Mouse (Mus musculus) adrenal gland (tissue): ENCODE measurements around the gene B3gat3.

Experiments
- intact Hi-C: fragments of 180-260 bp; cut with DNase I; formaldehyde crosslinking; loops from one replicate; pipeline ENCODE4 v1.15.1; 2025

B3gat3 gene

GRCm38 (mm10) chr19:8897211-8897864 is 22.8 kb upstream of the B3gat3 start:
- intact Hi-C loops = loop anchor here (5.0 kb wide), 1 partner anchor 40 kb away; no protein-coding TSS in a partner anchor

GRCm38 (mm10) chr19:8897865-8898495 is 22.2 kb upstream of the B3gat3 start, which contains the start of gene Ganab:
Gene Ganab, plus strand, starts transcription at chr19:8898071.
- intact Hi-C loops = loop anchor here (5.0 kb wide), 1 partner anchor 39 kb away; no protein-coding TSS in a partner anchor

GRCm38 (mm10) chr19:8898576-8898975 is 21.6 kb upstream of the B3gat3 start:
- intact Hi-C loops = loop anchor here (5.0 kb wide), 1 partner anchor 39 kb away; no protein-coding TSS in a partner anchor

DNA sequence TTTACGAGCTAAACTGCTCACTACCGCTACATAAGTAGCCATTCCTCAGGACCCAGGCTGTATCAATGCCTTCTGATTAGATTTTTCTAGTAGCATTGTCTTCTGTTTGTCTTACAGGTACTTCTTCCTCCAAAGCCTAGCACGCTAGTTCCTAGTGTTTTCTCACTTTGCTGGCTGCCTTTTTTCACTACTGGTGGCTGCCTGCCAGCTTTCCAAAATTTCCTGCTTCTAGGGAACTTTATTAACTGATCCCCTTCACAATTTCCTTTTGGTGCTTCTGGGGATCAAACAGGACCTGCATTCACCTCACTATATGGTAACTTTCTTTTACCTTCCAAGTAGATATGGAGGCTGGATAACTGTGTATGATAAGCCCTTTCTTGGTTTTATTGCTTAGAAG is 21.1 kb upstream of the B3gat3 start:
- intact Hi-C loops = loop anchor here (5.0 kb wide), 1 partner anchor 38 kb away; no protein-coding TSS in a partner anchor

DNA sequence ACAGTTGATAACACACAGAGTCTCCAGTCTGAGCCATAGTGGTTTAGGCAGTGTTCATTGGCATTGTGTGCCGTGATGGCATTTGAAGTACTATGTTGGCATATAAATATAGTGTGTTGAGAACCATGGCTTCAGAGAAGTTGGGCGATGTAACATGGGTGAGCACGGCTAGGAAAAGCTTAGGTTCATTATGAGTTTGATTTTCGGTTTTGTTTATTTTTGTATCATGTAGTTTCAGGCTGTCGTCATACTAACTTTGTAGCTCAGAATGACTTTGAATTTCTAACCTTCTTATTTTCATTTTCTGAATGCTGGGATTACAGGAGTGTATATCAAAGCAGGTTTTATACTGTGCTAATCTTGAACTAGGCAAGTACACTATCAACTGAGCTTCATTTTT is 16.8 kb upstream of the B3gat3 start:
- intact Hi-C loops = no loop called here

DNA sequence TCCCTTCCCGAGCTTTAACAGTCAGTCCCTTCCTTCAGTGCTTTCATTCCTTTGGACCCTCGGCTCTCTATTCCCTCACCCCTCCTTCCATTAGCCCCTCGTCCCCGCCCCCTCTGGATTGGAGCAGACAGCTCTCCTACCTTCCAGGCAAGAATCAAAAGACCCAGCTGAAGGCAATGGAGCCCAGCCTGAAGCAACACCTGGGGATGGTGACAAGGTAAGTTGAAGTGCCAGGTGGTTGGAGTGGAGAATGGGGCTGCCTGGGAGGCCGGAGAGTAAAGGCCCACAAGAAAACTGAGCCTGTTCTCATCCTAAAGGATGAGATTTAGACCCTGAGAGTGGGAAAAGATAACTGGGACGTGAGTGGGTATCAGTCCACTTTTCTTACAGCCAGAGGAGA is 11.6 kb upstream of the B3gat3 start:
- intact Hi-C loops = loop anchor here (5.0 kb wide), 1 partner anchor 46 kb away; no protein-coding TSS in a partner anchor

- intact Hi-C loops = no loop called here
Observed at GRCm38 (mm10) chr19:8911810-8912209, 8.4 kb upstream of the B3gat3 start.

- intact Hi-C loops = no loop called here
Observed at GRCm38 (mm10) chr19:8914212-8914611, 6.0 kb upstream of the B3gat3 start.

DNA sequence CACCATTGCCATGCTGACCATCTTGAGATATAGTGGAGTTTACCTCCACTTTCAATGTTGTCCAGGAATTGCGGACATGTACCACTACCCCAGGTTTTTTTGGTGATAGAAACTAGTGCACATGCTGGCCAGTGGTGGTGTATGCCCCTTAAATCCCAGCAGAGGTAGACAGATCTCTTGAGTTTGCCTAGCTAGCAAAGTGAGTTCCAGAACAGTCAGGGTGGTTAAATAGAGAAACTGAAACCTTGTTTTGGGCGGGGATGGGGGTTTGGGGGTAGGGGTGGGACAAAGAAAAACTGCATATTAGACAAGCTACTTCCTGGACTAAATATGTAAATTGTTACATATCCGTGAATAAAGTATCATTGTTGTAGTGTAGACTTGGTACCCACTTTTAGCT is 1.2 kb upstream of the B3gat3 start:
- intact Hi-C loops = no loop called here

DNA sequence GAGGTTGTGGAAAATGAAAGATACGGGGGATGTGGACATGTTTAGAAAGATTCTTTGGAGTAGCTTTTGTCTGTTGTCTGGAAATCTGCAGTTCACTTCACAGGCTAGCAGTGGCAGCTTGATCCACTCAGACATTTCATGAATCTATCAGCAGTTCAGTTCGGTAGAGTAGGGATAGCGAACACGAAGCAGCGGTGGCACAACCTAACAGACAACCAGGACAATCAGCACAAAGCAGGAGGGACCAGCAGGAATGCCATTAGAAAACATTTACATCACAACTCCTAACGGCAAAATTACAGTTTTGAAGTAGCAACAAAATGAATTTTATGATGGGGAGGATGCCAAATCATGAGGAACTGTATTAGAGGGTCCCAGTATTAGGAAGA is 496 bp upstream of the B3gat3 start:
- intact Hi-C loops = no loop called here

DNA sequence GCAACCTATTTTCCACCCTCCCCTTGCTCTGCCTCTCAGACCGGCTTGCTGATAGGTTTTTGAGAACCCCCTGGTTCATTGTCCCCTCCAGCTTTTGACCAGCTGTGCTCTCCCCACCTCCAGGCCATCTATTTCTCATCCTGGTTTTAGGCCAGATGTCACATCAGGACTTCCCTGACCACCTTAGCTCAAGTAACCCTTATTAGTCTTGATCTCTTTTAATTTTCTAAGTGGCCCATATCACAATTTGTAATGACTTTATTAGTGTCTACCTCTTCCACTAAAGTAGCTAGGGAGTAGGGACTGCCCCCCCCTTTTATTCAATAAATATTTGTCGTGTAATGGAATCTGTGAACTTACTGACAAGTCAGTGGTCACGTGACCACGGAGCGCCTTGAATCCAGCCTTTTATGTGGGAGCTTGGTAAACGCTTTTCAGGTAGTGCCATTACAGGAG is 690 bp downstream of the B3gat3 start:
- intact Hi-C loops = no loop called here

- intact Hi-C loops = no loop called here
Observed at GRCm38 (mm10) chr19:8921741-8922140, 1.6 kb downstream of the B3gat3 start.

GRCm38 (mm10) chr19:8926766-8927165 is 6.6 kb downstream of the B3gat3 start:
- intact Hi-C loops = no loop called here

- intact Hi-C loops = no loop called here
Observed at GRCm38 (mm10) chr19:8927891-8928525, 7.8 kb downstream of the B3gat3 start.

DNA sequence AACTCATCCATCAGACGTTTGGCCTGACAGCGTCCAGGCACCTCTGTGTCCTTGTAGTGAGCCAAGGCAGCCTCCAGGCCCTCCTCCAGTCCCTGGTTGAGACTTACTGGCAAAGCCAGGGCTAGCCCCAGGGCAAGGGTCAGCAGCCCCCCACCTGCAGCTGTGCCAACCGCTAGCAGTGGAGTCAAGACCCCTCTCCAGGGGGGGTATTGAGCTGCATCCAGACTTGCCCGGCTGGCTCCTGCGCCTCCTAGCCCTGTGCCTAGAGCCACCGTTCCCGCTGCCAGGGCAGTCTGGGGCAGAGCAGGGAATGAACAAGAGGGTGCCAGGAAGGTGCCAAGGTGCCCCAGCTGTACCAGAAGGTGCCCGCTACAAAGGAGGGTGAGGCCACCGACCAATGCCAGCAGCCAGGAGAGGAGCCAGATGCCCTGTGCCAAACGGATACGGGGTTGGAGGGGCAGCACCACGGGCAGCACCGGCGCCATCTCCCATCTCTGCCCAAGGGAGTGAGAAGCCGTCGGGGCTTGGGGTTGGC is 8.6 kb downstream of the B3gat3 start:
- intact Hi-C loops = no loop called here

- intact Hi-C loops = no loop called here
Observed at GRCm38 (mm10) chr19:8929224-8930088, 9.3 kb downstream of the B3gat3 start, which contains the start of the genes Rom1 and Eml3. Gene Rom1, minus strand, starts transcription at chr19:8929356. Gene Eml3, plus strand, starts transcription at chr19:8929552.

DNA sequence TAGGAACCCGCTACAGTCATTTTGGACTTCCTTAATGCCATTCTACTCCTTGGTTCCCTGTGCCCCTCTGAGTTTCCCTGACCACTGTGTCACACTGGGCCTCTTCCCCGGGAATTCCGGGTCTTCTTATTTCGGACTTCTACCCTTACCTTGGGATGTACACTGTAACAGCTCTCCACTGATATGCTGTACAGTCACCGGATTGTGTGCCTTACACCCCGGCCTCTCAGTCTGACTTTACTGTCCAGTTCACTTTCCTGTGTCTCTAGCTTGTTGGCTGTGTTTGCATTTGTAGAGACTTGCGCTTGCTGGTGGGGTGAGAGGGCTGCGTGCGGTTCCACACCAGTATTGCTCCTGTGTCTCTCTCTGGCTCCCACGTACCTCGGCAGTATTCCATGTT is 9.9 kb downstream of the B3gat3 start:
- intact Hi-C loops = no loop called here

DNA sequence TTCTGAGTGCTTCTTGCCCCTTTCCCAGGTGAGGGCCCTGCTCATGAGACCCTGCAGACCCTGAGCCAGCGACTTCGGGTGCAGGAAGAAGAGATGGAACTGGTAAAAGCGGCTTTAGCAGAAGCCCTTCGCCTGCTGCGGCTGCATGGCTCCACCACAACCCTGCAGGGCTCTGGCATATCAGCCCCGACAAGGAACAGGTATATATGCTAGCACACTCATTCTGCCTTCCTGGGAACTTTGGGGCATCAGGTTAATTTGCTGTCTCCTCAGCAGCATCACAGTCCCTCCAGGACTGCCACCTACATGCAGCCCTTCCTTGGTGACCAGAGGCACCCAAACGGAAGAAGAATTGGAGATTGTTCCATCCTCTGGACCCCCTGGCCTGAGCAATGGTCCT is 10.6 kb downstream of the B3gat3 start:
- intact Hi-C loops = no loop called here

DNA sequence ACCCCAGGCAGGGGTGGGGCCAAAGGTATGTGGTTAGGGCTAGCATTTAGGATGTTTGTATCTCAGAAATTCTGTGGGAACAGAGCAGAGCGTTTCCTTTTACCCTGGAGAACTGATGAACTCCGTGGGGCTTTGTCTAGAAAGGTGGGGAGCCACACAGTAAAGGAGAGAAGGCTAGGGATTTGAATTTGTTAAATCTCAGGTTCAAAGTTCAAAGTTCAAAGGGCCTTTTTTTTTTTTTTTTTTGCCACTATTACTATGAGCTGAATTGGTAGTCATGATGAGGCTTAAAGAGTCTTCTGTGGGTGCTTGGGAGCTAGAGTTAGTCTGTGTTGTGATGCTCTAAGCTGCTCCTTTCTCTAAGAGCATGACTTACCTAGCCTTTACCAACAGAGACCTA is 16.6 kb downstream of the B3gat3 start:
- intact Hi-C loops = loop anchor here (5.0 kb wide), 1 partner anchor 39 kb away; the partner anchor contains the start of gene Ganab

DNA sequence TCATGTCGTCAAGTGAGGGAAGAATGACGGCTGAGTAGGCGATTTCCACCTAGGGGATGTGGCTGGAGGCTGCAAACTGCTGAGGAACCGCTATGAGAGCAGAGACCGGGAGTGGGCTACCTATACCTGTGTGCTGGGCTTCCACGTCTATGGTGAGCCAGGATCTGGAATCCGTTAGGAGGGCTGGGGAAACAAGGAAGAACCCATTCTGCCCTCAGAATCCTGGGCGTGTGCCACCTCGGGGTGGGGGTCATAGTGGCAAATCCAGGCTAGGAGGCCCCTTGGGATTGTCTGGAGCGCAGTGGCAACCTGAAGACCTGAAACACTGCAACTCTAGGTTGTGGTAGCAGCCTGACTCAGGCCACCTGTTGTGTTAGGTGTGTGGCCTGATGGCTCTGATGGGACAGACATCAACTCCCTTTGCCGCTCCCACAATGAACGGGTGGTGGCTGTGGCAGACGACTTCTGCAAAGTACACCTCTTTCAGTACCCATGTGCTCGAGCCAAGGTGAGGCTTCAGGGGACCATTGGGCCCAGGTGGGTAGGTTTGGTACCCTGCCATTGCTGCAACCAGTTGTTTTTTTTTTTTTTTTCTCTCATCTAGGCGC is 20.5 kb downstream of the B3gat3 start:
- intact Hi-C loops = no loop called here
